Mouse (Mus musculus): ENCODE measurements at regions not wholly inside any gene's neighbourhood (a gene's known extent, or its start where the extent isn't known, plus 50 kb on each side); places are given as distances from the start of the nearest gene placed in this dataset.

- DNase-seq = peak; percentile 35
- intact Hi-C loops (cut with DNase I) = no loop called here
Observed at GRCm38 (mm10) chr5:60516416-60516815, 1292.2 kb upstream of the G6pd2 start.
